Mouse (Mus musculus) MEL (cell line): ENCODE data around the gene Pitpnb. TPM values are rescaled to one million over a fixed set of nuclear protein-coding genes. Genes with fewer than 3 reads are reported as not detected.

ENCODE experiments used
- DNase-seq: peaks from one replicate; pipeline ENCODE4 v3.0.0; 2011; ENCODE audit warnings: low read depth, low spot score
- H3K27ac ChIP-seq: 2 replicates; pipeline ENCODE4 v1.5.1; 2012; ENCODE audit warnings: low read depth, mild to moderate bottlenecking, control low read depth, low read length, moderate library complexity; ENCODE audit not compliant: control insufficient read depth
- H3K27me3 ChIP-seq, 2 experiments: fragments of 150-350 bp in 1 of 2; sonication (generic) in 1 of 2; 2 replicates each; pipeline ENCODE4 v1.6.1; 2012; ENCODE audit warnings: low read length in 2 of 2, mild to moderate bottlenecking in 2 of 2, improper control_type of control experiment in 1 of 2, moderate library complexity in 1 of 2; ENCODE audit not compliant: insufficient read depth in 2 of 2, control insufficient read depth in 1 of 2
- H3K36me3 ChIP-seq, 2 experiments: 2 replicates each; pipeline ENCODE4 v1.6.1; 2012 to 2014; ENCODE audit warnings: low read length in 2 of 2, improper control_type of control experiment in 1 of 2, inconsistent platforms in 1 of 2, mild to moderate bottlenecking in 1 of 2; ENCODE audit not compliant: insufficient read depth in 2 of 2, control insufficient read depth in 1 of 2
- H3K4me1 ChIP-seq, 2 experiments: fragments of 150-350 bp in 1 of 2; sonication (generic) in 1 of 2; 2 replicates each; pipeline ENCODE4 v1.6.1; 2012; ENCODE audit warnings: low read length in 2 of 2, improper control_type of control experiment in 1 of 2, mild to moderate bottlenecking in 1 of 2; ENCODE audit not compliant: insufficient read depth in 2 of 2, control insufficient read depth in 1 of 2
- H3K4me3 ChIP-seq, 2 experiments: fragments of 150-350 bp in 1 of 2; sonication (generic) in 1 of 2; 2 replicates each; pipeline ENCODE4 v1.5.1; 2012; ENCODE audit warnings: low read depth in 2 of 2, low read length in 2 of 2, mild to moderate bottlenecking in 2 of 2, moderate library complexity in 2 of 2, control low read depth in 1 of 2, improper control_type of control experiment in 1 of 2; ENCODE audit not compliant: control insufficient read depth in 1 of 2, insufficient read depth in 1 of 2
- H3K79me2 ChIP-seq: 2 replicates; pipeline ENCODE4 v1.6.1; 2012; ENCODE audit warnings: mild to moderate bottlenecking, low read length, moderate library complexity; ENCODE audit not compliant: control insufficient read depth, poor library complexity, insufficient read depth
- H3K9ac ChIP-seq: 2 replicates; pipeline ENCODE4 v1.6.1; 2012; ENCODE audit warnings: low read depth, mild to moderate bottlenecking, control low read depth, low read length, moderate library complexity; ENCODE audit not compliant: control insufficient read depth, poor library complexity, severe bottlenecking
- H3K9me3 ChIP-seq: fragments of 150-350 bp; sonication (generic); replicated peaks from 2 replicates; pipeline ENCODE4 v1.6.1; 2012; ENCODE audit warnings: mild to moderate bottlenecking, low read length, improper control_type of control experiment, moderate library complexity; ENCODE audit not compliant: insufficient read depth
- BHLHE40 ChIP-seq: IDR thresholded peaks from 2 replicates; pipeline ENCODE4 v1.6.1; 2012; ENCODE audit warnings: low read depth, mild to moderate bottlenecking, inconsistent platforms, low read length, improper control_type of control experiment, borderline replicate concordance
- CHD2 ChIP-seq: IDR thresholded peaks from 2 replicates; pipeline ENCODE4 v1.6.1; 2011; ENCODE audit warnings: low read length, improper control_type of control experiment
- ELF1 ChIP-seq: IDR thresholded peaks from 2 replicates; pipeline ENCODE4 v1.6.1; 2014; ENCODE audit warnings: low read depth, mild to moderate bottlenecking, inconsistent platforms, low read length, improper control_type of control experiment, moderate library complexity
- GABPA ChIP-seq: IDR thresholded peaks from 2 replicates; pipeline ENCODE4 v1.6.1; 2012; ENCODE audit warnings: low read depth, mild to moderate bottlenecking, inconsistent platforms, low read length, improper control_type of control experiment, moderate library complexity
- JUND ChIP-seq: IDR thresholded peaks from 2 replicates; pipeline ENCODE4 v1.6.1; 2011; ENCODE audit warnings: low read depth, mild to moderate bottlenecking, improper control_type of control experiment, low read length
- MAX ChIP-seq: IDR thresholded peaks from 2 replicates; pipeline ENCODE4 v1.6.1; 2011; ENCODE audit warnings: low read length, improper control_type of control experiment
- MEF2A ChIP-seq: IDR thresholded peaks from 2 replicates; pipeline ENCODE4 v1.6.1; 2014; ENCODE audit warnings: low read depth, mild to moderate bottlenecking, inconsistent platforms, low read length, improper control_type of control experiment; ENCODE audit not compliant: poor library complexity, insufficient replicate concordance, severe bottlenecking; ENCODE audit errors: extremely low read depth
- MYB ChIP-seq: IDR thresholded peaks from 2 replicates; pipeline ENCODE4 v1.6.1; 2011; ENCODE audit warnings: mild to moderate bottlenecking, low read depth, low read length, improper control_type of control experiment
- NELFE ChIP-seq: IDR thresholded peaks from 2 replicates; pipeline ENCODE4 v1.6.1; 2011; ENCODE audit warnings: low read depth, low read length, improper control_type of control experiment
- POLR2AphosphoS5 ChIP-seq: IDR thresholded peaks from 2 replicates; pipeline ENCODE4 v1.6.1; 2012; ENCODE audit warnings: low read depth, borderline replicate concordance, mild to moderate bottlenecking, inconsistent platforms, low read length, moderate library complexity, mixed read lengths
- SIN3A ChIP-seq: IDR thresholded peaks from 2 replicates; pipeline ENCODE4 v1.6.1; 2012; ENCODE audit warnings: low read length, improper control_type of control experiment, inconsistent platforms
- SMC3 ChIP-seq: IDR thresholded peaks from 2 replicates; pipeline ENCODE4 v1.6.1; 2011; ENCODE audit warnings: low read depth, low read length, improper control_type of control experiment
- TBP ChIP-seq: IDR thresholded peaks from 2 replicates; pipeline ENCODE4 v1.8.0; 2011; ENCODE audit warnings: low read depth, low read length, improper control_type of control experiment
- ZC3H11A ChIP-seq: IDR thresholded peaks from 2 replicates; pipeline ENCODE4 v1.6.1; 2012; ENCODE audit warnings: low read depth, mild to moderate bottlenecking, inconsistent platforms, low read length, improper control_type of control experiment
- ZMIZ1 ChIP-seq: IDR thresholded peaks from 2 replicates; pipeline ENCODE4 v1.6.1; 2012; ENCODE audit warnings: low read depth, mild to moderate bottlenecking, inconsistent platforms, low read length, improper control_type of control experiment, moderate library complexity
- polyA plus RNA-seq, 2 experiments: library from polyadenylated mRNA; stranded (reverse) in 1 of 2; unstranded in 1 of 2; fragments of >175 nt in 1 of 2; fragments of >200 nt in 1 of 2; gene quantifications; 2 replicates each; pipeline versions ENCODE4 v1.2.1 to v1.2.4; 2012; ENCODE audit warnings: low replicate concordance in 2 of 2, low read depth in 1 of 2; ENCODE audit not compliant: insufficient read length in 2 of 2, insufficient read depth in 1 of 2, missing spikeins in 1 of 2
- total RNA-seq: library from RNA; depleted of rRNA; stranded (reverse); fragments of 300-350 nt; gene quantifications from 2 replicates; pipeline ENCODE4 v1.2.3, GENCODE M21; 2012

The Pitpnb gene
- total and polyA plus RNA-seq, 3 experiments: 21.8 to 111 (median 88.5) TPM

- Histone ChIP-seq H3K4me1 (no peaks in the 10 kb centered on the region), H3K9me3 (no peaks in the 10 kb centered on the region), H3K79me2 (no peaks in the 10 kb centered on the region), H3K36me3 (no peaks in the 10 kb centered on the region), H3K9ac (no peak overlapping the region), H3K4me3 (no peak overlapping the region), H3K27me3 (no peaks in the 10 kb centered on the region), H3K27ac (no peak overlapping the region)
- TF ChIP-seq MEF2A: no peak
- no peak for TF ChIP-seq BHLHE40
- no peak for TF ChIP-seq MAX
- no peak for TF ChIP-seq TBP
- no peak for TF ChIP-seq MYB
- no peak for TF ChIP-seq ELF1
- TF ChIP-seq SIN3A: no peak
- TF ChIP-seq JUND: no peak
- TF ChIP-seq CHD2: no peak
- TF ChIP-seq ZC3H11A: no peak
- TF ChIP-seq ZMIZ1: no peak
- TF ChIP-seq NELFE: no peak
- no peak for TF ChIP-seq GABPA
- TF ChIP-seq SMC3: no peak
- no peak for DNase-seq
Measured at GRCm38 (mm10) chr5:111394198-111395053, 63.9 kb downstream of the Pitpnb start.

DNA sequence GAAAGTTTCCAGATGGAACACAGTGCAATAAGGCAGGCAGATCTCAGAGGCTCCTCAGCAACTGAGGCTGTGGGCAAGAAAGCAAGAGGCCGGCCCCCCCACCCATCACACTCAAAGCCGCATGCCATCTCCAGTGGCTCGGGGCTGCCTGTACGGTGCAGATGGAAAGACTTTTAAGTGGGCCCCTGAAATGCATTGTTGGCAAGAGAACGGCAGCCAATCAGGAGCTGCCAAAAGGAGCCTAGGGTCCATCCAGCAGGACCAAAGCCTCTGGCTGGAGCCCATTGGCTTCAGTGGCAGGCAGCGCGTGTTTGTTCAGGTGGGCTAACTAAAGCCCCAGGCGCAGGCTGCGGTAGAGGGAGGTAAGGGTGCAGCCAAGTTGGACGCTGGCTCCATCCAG lies 65.2 kb downstream of the Pitpnb start:
- DNase-seq: no peak
- H3K27me3 ChIP-seq: no peaks in the 10 kb centered on the region
- H3K9ac ChIP-seq: no peak overlapping the region
- no peak overlapping the region for H3K27ac ChIP-seq
- H3K36me3 ChIP-seq: no peaks in the 10 kb centered on the region
- H3K4me1 ChIP-seq: no peaks in the 10 kb centered on the region
- no peaks in the 10 kb centered on the region for H3K9me3 ChIP-seq
- H3K4me3 ChIP-seq: no peak overlapping the region
- TF ChIP-seq BHLHE40 (no peak), POLR2AphosphoS5 (no peak)
- H3K79me2 ChIP-seq: no peaks in the 10 kb centered on the region
